8 mouse cellular contexts compared by ENCODE assay signal in genomic region chr17:83545756-83546742, GRCm38 (mm10). TPM values are rescaled to one million over a fixed set of nuclear protein-coding genes. Genes with fewer than 3 reads are reported as not detected.
DNase-seq lines count a peak whose midpoint lies in the region; ATAC-seq and TF ChIP-seq lines count a peak whose summit lies in the region.

No protein-coding gene starts in this region.

- no peak for TF ChIP-seq CTCF in kidney, postnatal 0 days (IDR thresholded peaks at IDR 0.05; ENCODE audit: low read depth)

- ATAC-seq in kidney, postnatal 0 days (replicated peaks; ENCODE audit: low FRiP score, low read depth): no peak
- peak; percentile 34 for ATAC-seq in activated CD4-positive, CD25-positive, alpha-beta regulatory T cell, adult 4 months
- ATAC-seq in forebrain, embryonic 12.5 days (ENCODE audit: low FRiP score): peak; percentile 34
- ATAC-seq in limb, embryonic 11.5 days (ENCODE audit: insufficient number of reproducible peaks, low FRiP score, low TSS enrichment, low read depth): no peak
- peak; percentile 78 for ATAC-seq in neural tube, embryonic 15.5 days (ENCODE audit: low FRiP score)

- 0 out of 2 replicates have a peak, but pooled peaks cover 4% of the 10 kb centered on the region for H3K4me1 ChIP-seq in kidney, postnatal 0 days (replicated peaks; ENCODE audit: insufficient read depth, low read length)
- peaks cover 35% of the 10 kb centered on the region for H3K4me1 ChIP-seq in forebrain, embryonic 12.5 days
- no peaks in the 10 kb centered on the region for H3K4me1 ChIP-seq in limb, embryonic 11.5 days (ENCODE audit: control insufficient read depth, insufficient read depth, low read length)
- peaks cover 32% of the 10 kb centered on the region for H3K4me1 ChIP-seq in neural tube, embryonic 15.5 days

- peak overlapping the region; percentile 26 for H3K4me3 ChIP-seq in kidney, postnatal 0 days (replicated peaks; ENCODE audit: low read depth, low read length)
- peak overlapping the region; percentile 34 for H3K4me3 ChIP-seq in forebrain, embryonic 12.5 days (replicated peaks)
- H3K4me3 ChIP-seq in limb, embryonic 11.5 days (ENCODE audit: low read depth, low read length): peak overlapping the region; percentile 10
- H3K4me3 ChIP-seq in neural tube, embryonic 15.5 days (replicated peaks): peak overlapping the region; percentile 22

- WGBS in kidney, postnatal 0 days: 9% methylated on average over 35 of the region's 35 CpGs
- 5% methylated on average over 35 of the region's 35 CpGs for whole genome bisulfite sequencing in forebrain, embryonic 12.5 days
- WGBS in limb, embryonic 11.5 days: 4% methylated on average over 35 of the region's 35 CpGs
- 3% methylated on average over 35 of the region's 35 CpGs for WGBS in neural tube, embryonic 15.5 days

- H3K9ac ChIP-seq in kidney, postnatal 0 days (ENCODE audit: low read depth, low read length): peak overlapping the region; percentile 29; the same call in 1 of the 2 replicates
- H3K9ac ChIP-seq in forebrain, embryonic 12.5 days: peak overlapping the region; percentile 13; the same call in 1 of the 2 replicates
- H3K9ac ChIP-seq in limb, embryonic 11.5 days (ENCODE audit: low read length): no peak overlapping the region
- peak overlapping the region; percentile 35; the same call in 1 of the 2 replicates for H3K9ac ChIP-seq in neural tube, embryonic 15.5 days (replicated peaks)

- H3K27ac ChIP-seq in kidney, postnatal 0 days: no peak overlapping the region
- no peak overlapping the region for H3K27ac ChIP-seq in forebrain, embryonic 12.5 days
- H3K27ac ChIP-seq in limb, embryonic 11.5 days (replicated peaks; ENCODE audit: low read depth, low read length): no peak overlapping the region
- peak overlapping the region; percentile 56 for H3K27ac ChIP-seq in neural tube, embryonic 15.5 days (replicated peaks)

- peak; percentile 54 for DNase-seq in kidney, postnatal 0 days (ENCODE audit: low spot score)
- DNase-seq in kidney, postnatal 10 days: no peak
- DNase-seq in limb, embryonic 11.5 days (ENCODE audit: low spot score): peak; percentile 52
- no peak for DNase-seq in spleen, postnatal 14 days (ENCODE audit: low spot score in 2 of 2)
- DNase-seq in gastrocnemius, postnatal 25 days: no peak

- H3K36me3 ChIP-seq in kidney, postnatal 0 days (ENCODE audit: insufficient read depth, low read length): no peaks in the 10 kb centered on the region
- no peaks in the 10 kb centered on the region for H3K36me3 ChIP-seq in forebrain, embryonic 12.5 days (replicated peaks)
- H3K36me3 ChIP-seq in limb, embryonic 11.5 days (ENCODE audit: control insufficient read depth, insufficient read depth, low read length): no peaks in the 10 kb centered on the region
- H3K36me3 ChIP-seq in neural tube, embryonic 15.5 days: no peaks in the 10 kb centered on the region

- H3K4me2 ChIP-seq in kidney, postnatal 0 days (ENCODE audit: low read length): peak overlapping the region; percentile 49
- peak overlapping the region; percentile 50 for H3K4me2 ChIP-seq in forebrain, embryonic 12.5 days
- peak overlapping the region; percentile 39 for H3K4me2 ChIP-seq in limb, embryonic 11.5 days (ENCODE audit: low read depth, severe bottlenecking)
- peak overlapping the region; percentile 51 for H3K4me2 ChIP-seq in neural tube, embryonic 15.5 days

- H3K9me3 ChIP-seq in kidney, postnatal 0 days (replicated peaks; ENCODE audit: low read length): no peaks in the 10 kb centered on the region
- no peaks in the 10 kb centered on the region for H3K9me3 ChIP-seq in forebrain, embryonic 12.5 days
- no peaks in the 10 kb centered on the region for H3K9me3 ChIP-seq in limb, embryonic 11.5 days (ENCODE audit: control insufficient read depth, low read length)
- H3K9me3 ChIP-seq in neural tube, embryonic 15.5 days (replicated peaks): no peaks in the 10 kb centered on the region

- no peaks in the 10 kb centered on the region for H3K27me3 ChIP-seq in kidney, postnatal 0 days (ENCODE audit: insufficient read depth, low read length)
- H3K27me3 ChIP-seq in forebrain, embryonic 12.5 days: peaks cover 50% of the 10 kb centered on the region
- peaks cover 25% of the 10 kb centered on the region for H3K27me3 ChIP-seq in limb, embryonic 11.5 days (ENCODE audit: control insufficient read depth, insufficient read depth, low read length)
- H3K27me3 ChIP-seq in neural tube, embryonic 15.5 days (replicated peaks): peaks cover 7% of the 10 kb centered on the region; the same call in 1 of the 2 replicates

RNA-seq across cellular contexts. Expression of gene Cox7a2l, which starts 28.9 kb away (rescaled TPM):
- polyA plus RNA-seq in kidney, postnatal 0 days (2015; fragmentation: Nextera tagmentation; extraction: Ambion mirVana): 258 and 279 TPM in 2 replicates
- polyA plus RNA-seq in activated CD4-positive, CD25-positive, alpha-beta regulatory T cell, adult 4 months (2017; shearing (Covaris generic)): 100 to 1,000 TPM; 513 to 559 TPM
- 140 TPM in 2 replicates for polyA plus RNA-seq in forebrain, embryonic 12.5 days (2016; fragmentation: Nextera tagmentation; extraction: Ambion mirVana)
- polyA plus RNA-seq in limb, embryonic 11.5 days (2014; fragmentation: Nextera tagmentation; extraction: Ambion mirVana): 136 and 139 TPM in 2 replicates
- polyA plus RNA-seq in neural tube, embryonic 15.5 days (2015; fragmentation: Nextera tagmentation; extraction: Ambion mirVana): 197 and 199 TPM in 2 replicates
- 100 to 1,000 TPM; 134 to 151 TPM for total RNA-seq in gastrocnemius, postnatal 25 days (2021)

Comparison
In these comparisons a context has a peak if more than half of its experiments do, and no peak if none do; other contexts are left out.
1. DNase-seq: peak in kidney, postnatal 0 days (single experiment) and limb, embryonic 11.5 days (single experiment); none in kidney, postnatal 10 days (single experiment), spleen, postnatal 14 days (0 of 2) and gastrocnemius, postnatal 25 days (single experiment).
2. ATAC-seq: peak in activated CD4-positive, CD25-positive, alpha-beta regulatory T cell, adult 4 months (single experiment), forebrain, embryonic 12.5 days (single experiment) and neural tube, embryonic 15.5 days (single experiment); none in kidney, postnatal 0 days (single experiment) and limb, embryonic 11.5 days (single experiment).
3. Peak in every context shown above with its lines, with median percentiles within 50 percentile points of each other: H3K4me2 ChIP-seq and H3K4me3 ChIP-seq.